Mouse (Mus musculus): ENCODE results near the gene Tmem119. TPM values are rescaled to one million over a fixed set of nuclear protein-coding genes. Genes with fewer than 3 reads are reported as not detected.
A peak's percentile ranks its signal among the peaks of the same experiment; 100 is the strongest.

Tmem119 gene
- total and polyA plus RNA-seq, 3 experiments = 0.13 TPM; not detected in 2

DNA sequence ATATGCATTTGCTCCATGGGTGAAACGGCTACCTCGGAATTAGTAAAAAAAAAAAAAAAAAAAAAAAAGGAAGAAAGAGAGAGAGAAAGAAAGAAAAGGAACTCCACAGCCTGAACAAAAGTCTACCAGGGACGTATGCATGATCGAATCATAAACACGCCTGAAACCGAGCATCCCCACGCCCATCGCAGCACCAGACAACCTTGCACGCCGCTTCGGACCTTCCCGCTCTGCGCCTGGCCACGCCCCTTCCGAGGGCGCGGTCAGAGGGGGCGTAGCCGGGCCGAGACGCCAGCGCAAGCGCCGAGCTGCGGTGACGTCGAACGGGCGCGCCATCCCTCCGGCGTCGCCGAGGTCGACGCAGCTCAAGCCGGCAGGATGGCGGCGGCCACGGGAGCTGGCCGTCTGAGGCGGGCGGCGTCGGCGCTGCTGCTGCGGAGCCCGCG, 27.8 kb downstream of the Tmem119 start, which contains the start of the genes Sart3 and Iscu:
Gene Sart3, minus strand, starts transcription at position 61 of the 446 bp plus-strand sequence.
Gene Iscu, plus strand, starts transcription at position 299 of the 446 bp plus-strand sequence.
- Histone ChIP-seq H3K4me3 (ENCODE audit: control insufficient read depth in 1 of 2, insufficient read depth in 1 of 2, low read depth in 2 of 2, low read length in 2 of 2) (peak within 1 kb of the TSS; percentile 91 to 96), H3K79me2 (ENCODE audit: control insufficient read depth, insufficient read depth, low read length, poor library complexity) (peaks cover 50% of the 10 kb centered on the region), H3K27me3 (ENCODE audit: control insufficient read depth in 1 of 2, insufficient read depth in 2 of 2, low read length in 2 of 2) (no peaks in the 10 kb centered on the region), H3K4me1 (ENCODE audit: control insufficient read depth in 1 of 2, insufficient read depth in 2 of 2, low read length in 2 of 2) (peaks cover 0 to 12% of the 10 kb centered on the region in 2 experiments; a peak in 2 of 4 replicates), H3K9me3 (replicated peaks; ENCODE audit: insufficient read depth, low read length) (no peaks in the 10 kb centered on the region), H3K36me3 (ENCODE audit: control insufficient read depth in 1 of 2, insufficient read depth in 2 of 2, low read length in 2 of 2) (peaks cover 0 to 8% of the 10 kb centered on the region in 2 experiments; a peak in 2 of 4 replicates), H3K9ac (ENCODE audit: control insufficient read depth, low read depth, low read length, poor library complexity, severe bottlenecking) (peak within 1 kb of the TSS; percentile 96), H3K27ac (ENCODE audit: control insufficient read depth, low read depth, low read length) (peak within 1 kb of the TSS; percentile 94)
- no peak for TF ChIP-seq MAFK (IDR thresholded peaks at IDR 0.05; ENCODE audit: borderline replicate concordance, low read depth, low read length)
- peak; percentile 95 for TF ChIP-seq MAX (IDR thresholded peaks at IDR 0.05; ENCODE audit: low read length)
- 0 out of 2 replicates have a peak, but pooled peaks have one; percentile 56 for TF ChIP-seq ELF1 (IDR thresholded peaks at IDR 0.05; ENCODE audit: low read depth, low read length)
- TF ChIP-seq MAZ (IDR thresholded peaks at IDR 0.05; ENCODE audit: low read depth, low read length) = no peak
- TF ChIP-seq POLR2A (IDR thresholded peaks at IDR 0.05; ENCODE audit: control insufficient read depth in 1 of 2, insufficient read depth in 1 of 2, low read depth in 1 of 2, low read length in 2 of 2, poor library complexity in 1 of 2) = peak; percentile 50 to 84; a peak in 3 of 4 replicates
- no peak for TF ChIP-seq GABPA (IDR thresholded peaks at IDR 0.05; ENCODE audit: low read depth, low read length)
- TF ChIP-seq TCF12 (IDR thresholded peaks at IDR 0.05; ENCODE audit: low read depth, low read length) = peak; percentile 39; the same call in 1 of the 2 replicates
- peak; percentile 94 for TF ChIP-seq MXI1 (IDR thresholded peaks at IDR 0.05; ENCODE audit: low read depth, low read length)
- TF ChIP-seq HCFC1 (IDR thresholded peaks at IDR 0.05; ENCODE audit: low read depth, low read length) = peak; percentile 91
- TF ChIP-seq ZNF384 (IDR thresholded peaks at IDR 0.05; ENCODE audit: low read depth, low read length) = peak; percentile 87
- peak; percentile 46; the same call in 1 of the 2 replicates for TF ChIP-seq MYC (IDR thresholded peaks at IDR 0.05; ENCODE audit: low read depth, low read length)
- TF ChIP-seq E2F4 (IDR thresholded peaks at IDR 0.05; ENCODE audit: borderline replicate concordance, low read depth, low read length) = peak; percentile 93; the same call in 1 of the 2 replicates
- TF ChIP-seq ETS1 (IDR thresholded peaks at IDR 0.05; ENCODE audit: low read depth, low read length) = peak; percentile 47; the same call in 1 of the 2 replicates
- TF ChIP-seq TBP (IDR thresholded peaks at IDR 0.05; ENCODE audit: low read depth, low read length) = peak; percentile 80
- TF ChIP-seq NELFE (IDR thresholded peaks at IDR 0.05; ENCODE audit: low read depth, low read length) = peak; percentile 68
- peak; percentile 90 for TF ChIP-seq SIN3A (IDR thresholded peaks at IDR 0.05; ENCODE audit: low read length)
- no peak for TF ChIP-seq ZC3H11A (IDR thresholded peaks at IDR 0.05; ENCODE audit: low read depth, low read length)
- peak; percentile 24 for TF ChIP-seq ZMIZ1 (IDR thresholded peaks at IDR 0.05; ENCODE audit: low read depth, low read length)
- TF ChIP-seq NRF1 (IDR thresholded peaks at IDR 0.05; ENCODE audit: insufficient read depth, low read depth, low read length, poor library complexity, severe bottlenecking) = peak; percentile 91
- TF ChIP-seq POLR2AphosphoS2 (IDR thresholded peaks at IDR 0.05; ENCODE audit: low read length) = peak; percentile 47
- no peak for TF ChIP-seq POLR2AphosphoS5 (IDR thresholded peaks at IDR 0.05; ENCODE audit: borderline replicate concordance, low read depth, low read length)
- peak; percentile 97 for DNase-seq (ENCODE audit: low read depth, low spot score)

Measured in MEL (cell line).